24 mouse cellular contexts compared by ENCODE assay signal in genomic region chr6:99811842-99812241, GRCm38 (mm10).
DNase-seq lines count a peak whose midpoint lies in the region; ATAC-seq lines count a peak whose summit lies in the region.
"Had no signal": no experiment of that assay in that cellular context is flagged by ENCODE, and none has a peak within 500 bp of the region (broad histone marks: within the 10 kb centered on the region; RNA-seq: fewer than 3 reads in every experiment).

No protein-coding gene starts in this region.

- H3K4me3 ChIP-seq in forebrain, embryonic 15.5 days = no peak overlapping the region
- no peak overlapping the region for H3K4me3 ChIP-seq in forebrain, embryonic 12.5 days (replicated peaks)
- no peak overlapping the region for H3K4me3 ChIP-seq in intestine, embryonic 15.5 days (replicated peaks)
- no peak overlapping the region for H3K4me3 ChIP-seq in stomach, embryonic 16.5 days (replicated peaks; ENCODE audit: low read length)
- H3K4me3 ChIP-seq: hindbrain, embryonic 13.5 days; liver, embryonic 15.5 days had no signal

- H3K27ac ChIP-seq in forebrain, embryonic 15.5 days (replicated peaks) = peak overlapping the region; percentile 47; the same call in 1 of the 2 replicates
- H3K27ac ChIP-seq in forebrain, embryonic 12.5 days = no peak overlapping the region
- peak overlapping the region; percentile 68 for H3K27ac ChIP-seq in intestine, embryonic 15.5 days
- H3K27ac ChIP-seq in stomach, embryonic 16.5 days (ENCODE audit: low read length) = peak overlapping the region; percentile 62; the same call in 1 of the 2 replicates
- H3K27ac ChIP-seq: hindbrain, embryonic 13.5 days; kidney, postnatal 0 days; liver, embryonic 15.5 days had no signal

- no peak for ATAC-seq in forebrain, embryonic 15.5 days (replicated peaks)
- no peak for ATAC-seq in forebrain, embryonic 12.5 days (ENCODE audit: low FRiP score)
- ATAC-seq in intestine, embryonic 15.5 days = peak; percentile 67
- no peak for ATAC-seq in stomach, embryonic 16.5 days (ENCODE audit: insufficient read depth, low FRiP score)
- ATAC-seq: CD4-positive, CD25-positive, alpha-beta regulatory T cell, adult 4 months; midbrain, embryonic 16.5 days had no signal

- no peaks in the 10 kb centered on the region for H3K27me3 ChIP-seq in forebrain, embryonic 15.5 days
- peaks cover 4% of the 10 kb centered on the region; the same call in 1 of the 2 replicates for H3K27me3 ChIP-seq in forebrain, embryonic 12.5 days
- H3K27me3 ChIP-seq in intestine, embryonic 15.5 days (replicated peaks) = no peaks in the 10 kb centered on the region
- H3K27me3 ChIP-seq in stomach, embryonic 16.5 days (ENCODE audit: control insufficient read depth, insufficient read depth, low read length) = no peaks in the 10 kb centered on the region
- H3K27me3 ChIP-seq: liver, embryonic 15.5 days had no signal

- peaks cover 20% of the 10 kb centered on the region for H3K4me1 ChIP-seq in forebrain, embryonic 15.5 days
- 0 out of 2 replicates have a peak, but pooled peaks cover 3% of the 10 kb centered on the region for H3K4me1 ChIP-seq in forebrain, embryonic 12.5 days
- H3K4me1 ChIP-seq in intestine, embryonic 15.5 days (replicated peaks) = peaks cover 12% of the 10 kb centered on the region
- H3K4me1 ChIP-seq in stomach, embryonic 16.5 days (ENCODE audit: control insufficient read depth, insufficient read depth, low read length) = peaks cover 13% of the 10 kb centered on the region
- H3K4me1 ChIP-seq: hindbrain, embryonic 13.5 days; liver, embryonic 15.5 days had no signal

- DNase-seq in large intestine, adult 2 months (ENCODE audit: low read depth, low spot score) = peak; percentile 8
- no peak for DNase-seq in cerebellum, adult 18-20 months
- DNase-seq in gastrocnemius, postnatal 25 days = no peak
- DNase-seq: adrenal gland, postnatal 14 days; cerebellum, adult 11 months; cerebellum, adult 9-11 months; embryo, embryonic 11 days; gastrocnemius, postnatal 14 days; heart, postnatal 4 days; kidney, adult 18-20 months; kidney, postnatal 4 days; lung, postnatal 14 days; thymus, postnatal 14 days had no signal

- H3K4me2 ChIP-seq in forebrain, embryonic 15.5 days (replicated peaks) = no peak overlapping the region
- no peak overlapping the region for H3K4me2 ChIP-seq in forebrain, embryonic 12.5 days
- H3K4me2 ChIP-seq in intestine, embryonic 15.5 days (replicated peaks) = peak overlapping the region; percentile 25; the same call in 1 of the 2 replicates
- H3K4me2 ChIP-seq in stomach, embryonic 16.5 days (ENCODE audit: low read depth, low read length) = no peak overlapping the region
- H3K4me2 ChIP-seq: heart, embryonic 11.5 days; hindbrain, embryonic 13.5 days; liver, embryonic 15.5 days; midbrain, embryonic 11.5 days had no signal

- 89% methylated on average over 4 of the region's 4 CpGs for WGBS in forebrain, embryonic 15.5 days
- WGBS in forebrain, embryonic 12.5 days = 70% methylated on average over 4 of the region's 4 CpGs
- WGBS in intestine, embryonic 15.5 days = 64% methylated on average over 4 of the region's 4 CpGs
- 49% methylated on average over 4 of the region's 4 CpGs for WGBS in large intestine, adult 2 months
- 74% methylated on average over 4 of the region's 4 CpGs for WGBS in stomach, embryonic 16.5 days

- no peaks in the 10 kb centered on the region for H3K9me3 ChIP-seq in forebrain, embryonic 15.5 days
- H3K9me3 ChIP-seq in forebrain, embryonic 12.5 days = no peaks in the 10 kb centered on the region
- no peaks in the 10 kb centered on the region for H3K9me3 ChIP-seq in intestine, embryonic 15.5 days
- H3K9me3 ChIP-seq in stomach, embryonic 16.5 days (replicated peaks; ENCODE audit: control insufficient read depth, low read length) = no peaks in the 10 kb centered on the region
- H3K9me3 ChIP-seq: hindbrain, embryonic 13.5 days; liver, embryonic 15.5 days had no signal

- H3K36me3 ChIP-seq in forebrain, embryonic 15.5 days = no peaks in the 10 kb centered on the region
- no peaks in the 10 kb centered on the region for H3K36me3 ChIP-seq in forebrain, embryonic 12.5 days (replicated peaks)
- H3K36me3 ChIP-seq in intestine, embryonic 15.5 days = no peaks in the 10 kb centered on the region
- no peaks in the 10 kb centered on the region for H3K36me3 ChIP-seq in stomach, embryonic 16.5 days (ENCODE audit: control insufficient read depth, insufficient read depth, low read length)
- H3K36me3 ChIP-seq: hindbrain, embryonic 13.5 days; liver, embryonic 15.5 days had no signal

- no peak overlapping the region for H3K9ac ChIP-seq in forebrain, embryonic 15.5 days (replicated peaks)
- H3K9ac ChIP-seq in forebrain, embryonic 12.5 days = no peak overlapping the region
- no peak overlapping the region for H3K9ac ChIP-seq in intestine, embryonic 15.5 days
- H3K9ac ChIP-seq in stomach, embryonic 16.5 days (ENCODE audit: low read length) = no peak overlapping the region
- H3K9ac ChIP-seq: hindbrain, embryonic 13.5 days; liver, embryonic 15.5 days had no signal
